Mouse (Mus musculus): Measurements from ENCODE around the gene Glrx5.

The Glrx5 gene

GRCm38 (mm10) chr12:105000487-105001283, 31.8 kb upstream of the Glrx5 start:
- TF ChIP-seq GATA4 (IDR thresholded peaks at IDR 0.05; ENCODE audit: insufficient replicate concordance, low read length) = no peak

DNA sequence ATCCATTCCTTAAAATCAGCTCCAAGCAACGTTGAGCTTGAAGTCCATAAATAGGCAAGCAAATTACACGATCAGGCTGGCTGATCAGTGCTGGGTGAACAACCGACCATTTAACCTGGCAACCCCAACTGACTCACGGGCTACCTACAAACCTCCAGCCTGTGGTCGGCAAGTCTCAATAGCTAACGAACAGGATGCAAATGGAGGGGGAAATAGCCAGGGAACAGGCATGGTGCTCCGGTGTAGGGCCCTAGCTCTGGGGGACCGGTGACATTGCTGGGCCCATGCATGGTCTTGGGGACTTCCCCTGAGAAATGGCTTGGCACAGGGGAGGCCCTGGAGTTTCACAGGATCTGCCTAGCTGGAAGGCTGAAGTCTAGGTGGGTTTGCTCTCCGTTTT, 31.2 kb upstream of the Glrx5 start:
- TF ChIP-seq GATA4 (IDR thresholded peaks at IDR 0.05; ENCODE audit: insufficient replicate concordance, low read length) = no peak

GRCm38 (mm10) chr12:105002340-105003132, 30.0 kb upstream of the Glrx5 start:
- no peak for TF ChIP-seq GATA4 (IDR thresholded peaks at IDR 0.05; ENCODE audit: insufficient replicate concordance, low read length)

- TF ChIP-seq GATA4 (IDR thresholded peaks at IDR 0.05; ENCODE audit: insufficient replicate concordance, low read length) = no peak
Measured at GRCm38 (mm10) chr12:105003158-105003557, 29.3 kb upstream of the Glrx5 start.

DNA sequence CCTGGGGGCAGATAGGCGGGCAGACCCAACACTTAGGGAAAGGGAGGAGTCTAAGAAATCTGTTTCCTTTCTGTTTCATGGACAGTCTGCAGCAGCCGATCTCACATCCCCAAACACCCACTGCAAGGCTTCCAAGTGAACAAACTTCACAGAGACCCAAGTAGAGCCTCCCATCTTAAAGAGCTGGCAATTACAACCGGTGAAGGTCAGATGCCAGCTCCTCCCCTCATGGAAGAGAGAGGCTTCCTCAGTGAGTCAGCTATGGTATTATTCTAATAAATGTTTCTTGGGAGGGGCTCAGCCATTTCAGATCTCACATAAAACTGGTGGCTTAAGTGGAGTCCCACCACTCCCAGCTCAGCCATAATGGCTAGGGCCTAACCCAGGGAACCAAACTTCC, 28.8 kb upstream of the Glrx5 start:
- TF ChIP-seq GATA4 (IDR thresholded peaks at IDR 0.05; ENCODE audit: insufficient replicate concordance, low read length) = no peak

DNA sequence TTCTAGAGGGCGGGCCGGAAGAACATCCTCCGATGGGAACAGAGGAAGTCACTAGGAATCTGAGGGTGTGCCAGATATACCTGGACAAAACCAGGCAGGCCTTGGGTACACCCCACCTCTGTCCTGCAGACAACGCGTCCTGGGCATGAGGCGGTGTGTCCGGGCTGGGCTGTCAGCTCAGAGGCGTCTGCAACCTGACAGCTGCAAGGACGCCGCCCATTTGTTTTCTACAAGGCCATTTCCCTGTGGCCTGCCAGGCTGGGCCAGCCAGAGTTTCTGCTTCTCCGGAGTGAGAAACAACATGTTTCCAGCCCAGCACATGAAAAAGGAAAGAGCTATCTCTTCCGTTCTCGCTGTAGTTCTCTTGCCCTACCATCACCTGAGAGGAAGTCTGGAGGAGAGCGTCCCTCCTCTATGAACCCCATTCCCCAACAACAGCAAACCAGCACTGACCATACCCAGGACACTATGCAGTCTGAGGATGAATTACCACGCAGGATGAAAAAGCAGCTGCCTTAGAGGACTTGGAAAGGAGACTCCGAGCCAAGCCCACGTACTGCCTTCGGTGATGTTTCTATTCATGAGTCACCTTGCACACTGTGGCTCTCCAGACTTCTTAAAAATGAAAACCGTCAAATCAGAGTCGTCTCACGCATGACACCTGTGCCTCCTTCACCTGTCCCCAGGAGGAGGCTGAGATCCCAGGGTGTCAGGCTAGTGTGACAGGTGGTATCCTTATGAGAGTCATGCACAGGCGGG, 27.4 kb upstream of the Glrx5 start:
- TF ChIP-seq GATA4 (IDR thresholded peaks at IDR 0.05; ENCODE audit: insufficient replicate concordance, low read length) = no peak

- no peak for TF ChIP-seq GATA4 (IDR thresholded peaks at IDR 0.05; ENCODE audit: insufficient replicate concordance, low read length)
Measured at GRCm38 (mm10) chr12:105005715-105005972, 26.8 kb upstream of the Glrx5 start.

DNA sequence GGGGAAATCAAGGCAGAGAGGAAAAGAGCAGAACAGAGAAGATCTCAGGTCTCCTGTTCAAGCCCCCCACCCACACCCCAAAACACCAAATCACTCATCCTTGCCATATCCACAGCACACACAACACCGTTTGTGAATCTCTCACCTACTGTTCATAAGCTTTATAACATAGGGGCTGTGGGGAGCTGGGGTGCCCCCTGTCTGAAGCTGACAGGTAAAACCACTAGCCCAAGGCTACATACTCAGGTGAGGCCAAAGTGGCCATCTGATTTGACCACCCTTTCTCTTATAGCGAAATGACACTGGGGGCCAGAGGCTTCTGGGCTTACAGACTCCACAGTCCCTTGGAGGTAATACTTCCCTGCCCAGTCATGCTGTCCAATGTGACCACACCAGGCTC, 24.3 kb upstream of the Glrx5 start:
- no peak for TF ChIP-seq GATA4 (IDR thresholded peaks at IDR 0.05; ENCODE audit: insufficient replicate concordance, low read length)

GRCm38 (mm10) chr12:105008752-105009178, 23.7 kb upstream of the Glrx5 start:
- TF ChIP-seq GATA4 (IDR thresholded peaks at IDR 0.05; ENCODE audit: insufficient replicate concordance, low read length) = no peak

GRCm38 (mm10) chr12:105009370-105010212, 22.9 kb upstream of the Glrx5 start, which contains the start of gene Syne3:
Gene Syne3 (minus strand): TSS chr12:105009809.
- no peak; the same call in 1 of the 2 replicates for TF ChIP-seq GATA4 (IDR thresholded peaks at IDR 0.05; ENCODE audit: insufficient replicate concordance, low read length)

DNA sequence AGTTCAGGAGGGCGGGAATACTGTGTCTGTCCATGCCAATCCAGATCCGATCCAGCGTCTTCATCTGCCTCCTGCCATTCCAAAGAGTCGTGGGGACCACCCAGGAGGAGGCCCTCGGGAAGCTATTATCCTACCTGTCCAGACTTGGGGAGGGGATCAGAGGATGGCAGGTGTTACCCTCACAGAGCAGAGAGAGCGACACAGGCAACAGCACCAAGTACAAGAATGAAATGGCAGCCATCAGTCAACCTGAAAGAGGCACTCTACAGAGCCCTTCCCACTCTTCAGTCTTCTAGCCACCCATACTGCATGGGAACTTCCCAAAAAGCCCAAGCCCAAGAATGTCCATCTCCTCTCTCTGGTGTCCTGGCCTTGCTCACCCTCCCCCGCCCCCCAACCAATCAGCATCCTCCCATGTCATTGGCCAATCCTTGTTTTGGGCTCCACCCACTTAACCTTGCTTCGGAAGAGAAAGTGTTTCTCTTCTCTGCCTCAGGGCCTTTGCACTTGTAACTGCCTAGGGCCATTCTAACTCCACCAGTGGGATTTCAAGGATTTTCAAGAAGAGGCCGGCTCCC, 22.2 kb upstream of the Glrx5 start:
- TF ChIP-seq GATA4 (IDR thresholded peaks at IDR 0.05; ENCODE audit: insufficient replicate concordance, low read length) = no peak

DNA sequence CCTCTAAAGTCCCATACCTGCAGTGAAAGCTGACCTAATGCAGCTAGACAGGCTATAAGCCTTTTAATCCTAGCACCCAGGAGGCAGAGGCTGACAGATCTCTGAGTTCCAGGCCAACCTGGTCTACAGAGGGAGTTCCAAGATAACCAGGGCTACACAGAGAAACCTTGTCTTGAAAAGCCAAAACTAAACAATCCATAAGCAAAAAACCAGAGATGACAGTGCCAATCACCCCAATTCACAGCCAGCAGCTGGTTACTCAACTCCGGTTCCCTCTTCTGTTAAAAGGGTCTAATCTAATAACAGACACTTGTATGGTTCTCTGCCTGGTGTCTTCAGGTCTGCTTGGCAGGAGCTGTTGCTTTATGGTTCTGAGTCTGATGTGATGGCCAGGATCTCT, 20.9 kb upstream of the Glrx5 start:
- TF ChIP-seq GATA4 (IDR thresholded peaks at IDR 0.05; ENCODE audit: insufficient replicate concordance, low read length) = no peak

- TF ChIP-seq GATA4 (IDR thresholded peaks at IDR 0.05; ENCODE audit: insufficient replicate concordance, low read length) = no peak
Measured at GRCm38 (mm10) chr12:105012314-105012713, 20.2 kb upstream of the Glrx5 start.

- TF ChIP-seq GATA4 (IDR thresholded peaks at IDR 0.05; ENCODE audit: insufficient replicate concordance, low read length) = no peak
Measured at GRCm38 (mm10) chr12:105013065-105013464, 19.4 kb upstream of the Glrx5 start.

Measured in liver, adult (tissue).